Mouse (Mus musculus): ENCODE results near the gene Ephb2.

Ephb2 gene

GRCm38 (mm10) chr4:136702456-136702855, 133.3 kb downstream of the Ephb2 start:
- no peak for DNase-seq (ENCODE audit: low spot score in 2 of 2)

GRCm38 (mm10) chr4:136701236-136701635, 134.6 kb downstream of the Ephb2 start:
- DNase-seq (ENCODE audit: low spot score in 2 of 2): no peak

- DNase-seq (ENCODE audit: low spot score in 2 of 2): no peak
These were observed 136.7 kb downstream of the Ephb2 start for GRCm38 (mm10) chr4:136699084-136699450.

- DNase-seq (ENCODE audit: low spot score in 2 of 2): no peak
These were observed 137.2 kb downstream of the Ephb2 start for GRCm38 (mm10) chr4:136698404-136699083.

GRCm38 (mm10) chr4:136697325-136697724, 138.5 kb downstream of the Ephb2 start:
- no peak for DNase-seq (ENCODE audit: low spot score in 2 of 2)

GRCm38 (mm10) chr4:136696381-136696925, 139.3 kb downstream of the Ephb2 start:
- DNase-seq (ENCODE audit: low spot score in 2 of 2): peak in 1 of 2 experiments; percentile 50

- no peak for DNase-seq (ENCODE audit: low spot score in 2 of 2)
These were observed 140.1 kb downstream of the Ephb2 start for GRCm38 (mm10) chr4:136695696-136696095.

- DNase-seq (ENCODE audit: low spot score in 2 of 2): no peak
These were observed 145.8 kb downstream of the Ephb2 start for GRCm38 (mm10) chr4:136690034-136690433.

GRCm38 (mm10) chr4:136688113-136688512, 147.7 kb downstream of the Ephb2 start:
- no peak for DNase-seq (ENCODE audit: low spot score in 2 of 2)

GRCm38 (mm10) chr4:136685431-136685869, 150.3 kb downstream of the Ephb2 start:
- peak; percentile 56 to 71 for DNase-seq (ENCODE audit: low spot score in 2 of 2)

- DNase-seq (ENCODE audit: low spot score in 2 of 2): no peak
These were observed 151.3 kb downstream of the Ephb2 start for GRCm38 (mm10) chr4:136684485-136684884.

- no peak for DNase-seq (ENCODE audit: low spot score in 2 of 2)
These were observed 155.1 kb downstream of the Ephb2 start for GRCm38 (mm10) chr4:136680641-136681040.

GRCm38 (mm10) chr4:136679221-136679620, 156.6 kb downstream of the Ephb2 start:
- no peak for DNase-seq (ENCODE audit: low spot score in 2 of 2)

- peak; percentile 64 to 84 for DNase-seq (ENCODE audit: low spot score in 2 of 2)
These were observed 157.3 kb downstream of the Ephb2 start for GRCm38 (mm10) chr4:136678480-136678879.

- DNase-seq (ENCODE audit: low spot score in 2 of 2): no peak
These were observed 160.3 kb downstream of the Ephb2 start for GRCm38 (mm10) chr4:136675439-136675838.

GRCm38 (mm10) chr4:136672335-136673090, 163.3 kb downstream of the Ephb2 start:
- DNase-seq (ENCODE audit: low spot score in 2 of 2): no peak

GRCm38 (mm10) chr4:136667757-136668156, 168.0 kb downstream of the Ephb2 start:
- no peak for DNase-seq (ENCODE audit: low spot score in 2 of 2)

GRCm38 (mm10) chr4:136666002-136666401, 169.8 kb downstream of the Ephb2 start:
- no peak for DNase-seq (ENCODE audit: low spot score in 2 of 2)

GRCm38 (mm10) chr4:136665068-136665467, 170.7 kb downstream of the Ephb2 start:
- no peak for DNase-seq (ENCODE audit: low spot score in 2 of 2)

- DNase-seq (ENCODE audit: low spot score in 2 of 2): no peak
These were observed 177.9 kb downstream of the Ephb2 start for GRCm38 (mm10) chr4:136657914-136658313.

GRCm38 (mm10) chr4:136653692-136654234, 182.0 kb downstream of the Ephb2 start:
- DNase-seq (ENCODE audit: low spot score in 2 of 2): no peak

- no peak for DNase-seq (ENCODE audit: low spot score in 2 of 2)
These were observed 182.8 kb downstream of the Ephb2 start for GRCm38 (mm10) chr4:136653019-136653418.

- DNase-seq (ENCODE audit: low spot score in 2 of 2): no peak
These were observed 183.3 kb downstream of the Ephb2 start for GRCm38 (mm10) chr4:136652528-136652910.
